Mouse (Mus musculus) activated CD4-positive, CD25-positive, alpha-beta regulatory T cell, adult 4 months (primary cell): ENCODE measurements around the gene Rrp15. TPM values are rescaled to one million over a fixed set of nuclear protein-coding genes. Genes with fewer than 3 reads are reported as not detected.
A peak's percentile ranks its signal among the peaks of the same experiment; 100 is the strongest.
"Not testable (repeated sequence)": the region's sequence is repeated elsewhere in the genome, so short reads cannot be mapped to it uniquely, and the experiment has no call there.

Source experiments
- ATAC-seq: one replicate; pipeline ENCODE4 v1.8.0; 2017
- polyA plus RNA-seq, 2 experiments: library from polyadenylated mRNA; unstranded; fragments of 100-300 nt; shearing (Covaris generic); gene quantifications; one replicate each; pipeline ENCODE4 v1.2.1; 2017

Gene Rrp15
- polyA plus RNA-seq, result 10 to 100 TPM; 30.6 to 34.7 TPM

GRCm38 (mm10) chr1:186748724-186749653, at the start of gene Rrp15:
Gene Rrp15 (minus strand): TSS chr1:186749358.
- ATAC-seq, result peak; percentile 89

GRCm38 (mm10) chr1:186797991-186798390, 48.8 kb upstream of the Rrp15 start:
- no peak for ATAC-seq

- ATAC-seq, result no peak
These were observed 36.2 kb upstream of the Rrp15 start for GRCm38 (mm10) chr1:186785359-186785758.

GRCm38 (mm10) chr1:186780826-186781225, 31.7 kb upstream of the Rrp15 start:
- no peak for ATAC-seq

DNA sequence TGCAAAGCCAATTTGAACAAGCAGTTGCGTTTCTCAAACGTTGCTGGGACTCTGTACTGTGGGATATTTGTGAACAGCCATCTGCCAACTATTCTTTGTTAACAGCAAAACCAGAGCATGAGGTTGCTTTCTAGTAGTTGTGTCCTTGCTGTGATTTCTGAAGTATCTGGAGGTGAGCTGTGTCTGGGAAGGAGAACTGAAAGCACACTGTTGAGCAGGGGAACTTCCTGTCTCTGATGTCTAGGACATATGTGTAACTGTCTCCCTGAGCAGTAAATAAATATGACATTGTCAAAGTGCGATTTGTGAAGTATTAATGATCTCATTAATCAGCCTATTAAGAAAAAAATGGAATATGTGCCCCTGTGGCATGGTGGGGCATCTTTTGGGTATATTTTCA, 24.0 kb upstream of the Rrp15 start:
- ATAC-seq, result no peak

DNA sequence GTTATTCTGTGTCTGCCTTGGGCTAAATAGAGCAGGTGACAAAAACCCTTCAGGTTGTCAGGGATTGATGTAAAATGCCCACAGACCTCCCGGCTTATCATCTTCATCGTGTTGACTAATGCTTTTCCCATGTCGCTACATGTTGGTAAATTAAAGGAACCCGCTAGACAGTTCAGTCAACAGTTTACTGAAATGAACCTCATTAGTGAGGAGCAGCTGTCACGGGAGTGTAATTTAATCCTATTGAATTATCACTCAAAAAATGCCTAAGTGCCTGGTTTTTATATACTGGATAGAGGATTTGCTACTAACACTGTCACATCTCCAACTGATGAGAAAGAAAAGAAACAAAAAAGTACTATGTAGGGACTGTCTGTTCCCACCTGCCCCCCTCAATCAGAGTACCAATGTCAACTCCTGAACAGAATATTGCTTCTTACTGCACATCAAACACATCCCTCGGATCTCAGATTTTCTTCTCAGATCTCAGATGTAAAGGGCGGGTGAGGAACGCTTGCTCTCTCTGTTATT, 23.5 kb upstream of the Rrp15 start:
- ATAC-seq, result no peak

- no peak for ATAC-seq
These were observed 22.8 kb upstream of the Rrp15 start for GRCm38 (mm10) chr1:186772005-186772404.

GRCm38 (mm10) chr1:186770659-186771058, 21.5 kb upstream of the Rrp15 start:
- ATAC-seq, result no peak

DNA sequence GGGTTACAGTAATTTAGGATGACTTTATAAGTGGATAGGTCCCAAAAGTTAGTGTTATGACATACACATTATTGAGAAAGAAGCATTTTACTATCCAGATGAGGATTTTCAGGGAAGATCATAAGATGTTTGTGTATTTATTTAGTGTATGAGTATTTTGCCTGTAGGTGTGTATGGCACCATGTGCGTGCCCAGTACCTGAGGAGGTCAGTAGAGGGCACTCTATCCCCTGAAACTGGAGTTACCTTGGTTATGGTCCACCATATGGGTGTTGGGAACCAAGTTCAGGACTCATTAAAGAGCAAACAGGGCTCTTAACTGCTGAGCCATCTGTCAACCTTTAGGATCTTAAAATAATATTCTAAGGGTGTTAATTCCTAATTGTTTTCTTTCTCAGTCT, 19.2 kb upstream of the Rrp15 start:
- ATAC-seq, result no peak

DNA sequence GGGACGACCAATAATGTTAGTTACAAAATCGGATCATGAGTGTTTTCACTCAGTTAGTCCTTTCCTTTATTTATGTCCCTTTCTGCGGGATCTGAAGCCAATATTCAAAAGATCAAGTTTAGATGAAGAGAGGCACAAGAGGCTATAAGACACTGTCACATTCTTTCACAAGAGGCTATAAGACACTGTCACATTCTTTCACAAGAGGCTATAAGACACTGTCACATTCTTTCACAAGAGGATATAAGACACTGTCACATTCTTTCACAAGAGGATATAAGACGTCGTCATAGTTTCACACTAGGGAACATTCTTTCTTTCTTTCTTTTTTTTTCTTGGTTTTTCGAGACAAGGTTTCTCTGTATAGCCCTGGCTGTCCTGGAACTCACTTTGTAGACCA, 14.3 kb upstream of the Rrp15 start:
- ATAC-seq, result not testable (repeated sequence)

DNA sequence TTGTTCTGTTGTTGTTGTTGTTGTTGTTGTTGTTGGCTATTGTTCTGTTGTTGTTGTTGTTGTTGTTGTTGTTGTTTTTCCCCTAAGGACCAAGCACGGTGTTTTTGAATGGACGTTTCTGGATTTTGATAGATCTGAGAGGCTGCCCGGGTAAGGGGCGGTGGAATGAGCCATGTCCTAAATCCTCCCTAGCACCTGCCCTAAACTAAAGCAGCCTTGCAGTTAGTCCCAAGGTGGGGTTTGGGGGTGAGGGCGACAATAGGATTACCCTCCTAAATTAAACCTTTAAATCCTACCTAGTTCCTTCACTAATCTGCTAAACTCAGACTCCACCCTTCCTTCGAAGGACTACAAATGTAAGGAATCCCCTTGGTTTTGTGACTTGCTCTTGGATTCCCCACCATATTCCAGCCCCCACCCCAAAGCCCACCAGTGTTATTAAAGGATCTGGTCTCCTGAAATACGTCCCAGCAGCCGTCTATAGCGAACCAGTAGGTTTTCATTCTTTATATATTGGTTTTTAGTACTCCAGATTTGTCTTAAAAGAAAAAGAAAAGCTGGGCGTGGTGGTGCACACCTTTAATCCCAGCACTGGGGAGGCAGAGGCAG, 621 bp upstream of the Rrp15 start:
- ATAC-seq, result peak; percentile 24

DNA sequence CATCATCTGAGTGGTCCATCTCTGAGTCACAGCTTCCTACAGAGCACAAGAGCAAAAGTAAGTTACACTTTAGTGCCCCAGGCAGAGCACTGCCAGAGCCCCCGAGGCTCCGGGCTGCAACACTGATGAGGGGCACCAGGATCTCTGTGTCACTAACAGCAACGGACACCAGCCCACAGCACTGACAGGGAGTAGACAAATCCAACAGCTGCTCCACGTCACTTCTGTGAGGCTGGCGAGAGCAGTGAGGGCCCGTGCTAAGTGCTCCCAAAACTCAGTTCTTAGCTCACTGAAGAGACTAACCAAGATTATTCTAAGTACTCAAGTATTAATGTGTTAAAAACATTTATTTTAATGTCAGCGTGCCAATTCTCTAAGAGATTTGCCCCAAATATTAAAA, 9.3 kb downstream of the Rrp15 start:
- no peak for ATAC-seq

- no peak for ATAC-seq
These were observed 13.6 kb downstream of the Rrp15 start for GRCm38 (mm10) chr1:186735537-186735936.

- ATAC-seq, result no peak
These were observed 16.1 kb downstream of the Rrp15 start for GRCm38 (mm10) chr1:186733052-186733451.

DNA sequence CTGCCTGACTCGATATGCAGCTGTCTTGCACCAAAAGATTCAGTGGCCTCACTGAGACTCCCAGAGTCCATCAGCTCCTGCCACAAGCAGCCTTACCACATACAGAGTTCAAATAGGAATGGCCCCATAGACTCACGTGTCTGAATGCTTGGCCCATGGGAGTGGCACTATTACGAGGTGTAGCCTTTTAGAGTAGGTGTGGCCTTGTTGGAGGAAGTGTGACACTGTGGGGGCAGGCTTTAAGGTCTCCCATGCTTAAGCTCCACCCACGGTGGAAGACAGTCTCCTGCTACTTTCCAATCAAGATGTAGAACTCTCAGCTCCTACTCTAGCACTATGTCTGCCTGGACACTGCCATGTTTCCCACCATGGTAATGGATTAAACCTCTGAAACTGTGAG, 20.4 kb downstream of the Rrp15 start:
- ATAC-seq, result no peak

GRCm38 (mm10) chr1:186726117-186726516, 23.0 kb downstream of the Rrp15 start:
- ATAC-seq, result no peak

- no peak for ATAC-seq
These were observed 26.9 kb downstream of the Rrp15 start for GRCm38 (mm10) chr1:186722299-186722698.

DNA sequence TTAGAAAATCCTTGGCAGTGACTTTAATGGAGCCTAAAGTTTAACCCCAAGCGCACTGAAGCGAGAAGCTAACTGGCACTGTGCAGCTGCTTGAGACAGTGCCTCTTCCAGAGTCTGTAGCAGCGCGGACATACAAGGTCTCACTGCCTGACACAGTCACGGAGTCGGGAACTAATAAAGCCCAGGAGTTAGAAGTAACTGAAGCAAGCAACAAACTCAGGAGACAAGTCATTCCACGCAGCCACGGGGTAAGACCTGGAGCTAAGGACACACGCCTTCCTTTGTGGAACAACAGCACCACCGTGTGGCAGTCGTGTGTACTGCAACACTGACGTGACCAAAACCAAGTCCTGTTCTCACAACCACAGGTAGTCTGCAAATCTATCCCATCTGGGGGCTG, 27.3 kb downstream of the Rrp15 start:
- ATAC-seq, result peak; percentile 71

GRCm38 (mm10) chr1:186721166-186721565, 28.0 kb downstream of the Rrp15 start:
- no peak for ATAC-seq

- ATAC-seq, result no peak
These were observed 29.4 kb downstream of the Rrp15 start for GRCm38 (mm10) chr1:186719708-186720107.

GRCm38 (mm10) chr1:186718881-186719280, 30.3 kb downstream of the Rrp15 start:
- ATAC-seq, result no peak

- ATAC-seq, result no peak
These were observed 33.9 kb downstream of the Rrp15 start for GRCm38 (mm10) chr1:186714980-186715896.

GRCm38 (mm10) chr1:186714215-186714614, 34.9 kb downstream of the Rrp15 start:
- no peak for ATAC-seq
